Mouse (Mus musculus): Measurements from ENCODE around the gene Gcnt4. TPM values are rescaled to one million over a fixed set of nuclear protein-coding genes. Genes with fewer than 3 reads are reported as not detected.

Gene Gcnt4
- total and polyA plus RNA-seq, 3 experiments, result 0.04 to 0.13 (median 0.11) TPM

- no peak for DNase-seq
- Histone ChIP-seq H3K79me2 (replicated peaks; ENCODE audit: control insufficient read depth, insufficient read depth, low read length) (no peaks in the 10 kb centered on the region), H3K36me3 (ENCODE audit: control insufficient read depth, insufficient read depth, low read length) (no peaks in the 10 kb centered on the region), H3K4me1 (ENCODE audit: control insufficient read depth, insufficient read depth, low read length) (no peaks in the 10 kb centered on the region), H3K27ac (no peak overlapping the region), H3K27me3 (ENCODE audit: control insufficient read depth, insufficient read depth, low read length) (no peaks in the 10 kb centered on the region), H3K9ac (ENCODE audit: low read depth, low read length) (no peak overlapping the region), H3K4me3 (no peak overlapping the region)
- WGBS, result 72% methylated on average over 2 of the region's 2 CpGs
- intact Hi-C loops (cut with DNase I), result no loop called here
- TF ChIP-seq CTCF (IDR thresholded peaks at IDR 0.05) (no peak), EP300 (IDR thresholded peaks at IDR 0.05; ENCODE audit: insufficient read depth, low read depth, low read length) (no peak), POLR2A (IDR thresholded peaks at IDR 0.05; ENCODE audit: insufficient read depth, low read depth, low read length) (no peak)
Measured at GRCm38 (mm10) chr13:96967822-96968221, 43.3 kb downstream of the Gcnt4 start.

- Histone ChIP-seq H3K4me1 (ENCODE audit: control insufficient read depth, insufficient read depth, low read length) (no peaks in the 10 kb centered on the region), H3K9ac (ENCODE audit: low read depth, low read length) (no peak overlapping the region), H3K27ac (no peak overlapping the region), H3K79me2 (replicated peaks; ENCODE audit: control insufficient read depth, insufficient read depth, low read length) (no peaks in the 10 kb centered on the region), H3K36me3 (ENCODE audit: control insufficient read depth, insufficient read depth, low read length) (no peaks in the 10 kb centered on the region), H3K4me3 (no peak overlapping the region), H3K27me3 (ENCODE audit: control insufficient read depth, insufficient read depth, low read length) (no peaks in the 10 kb centered on the region)
- TF ChIP-seq EP300 (IDR thresholded peaks at IDR 0.05; ENCODE audit: insufficient read depth, low read depth, low read length) (no peak), POLR2A (IDR thresholded peaks at IDR 0.05; ENCODE audit: insufficient read depth, low read depth, low read length) (no peak), CTCF (IDR thresholded peaks at IDR 0.05) (no peak)
- no peak for DNase-seq
- 85% methylated on average over 4 of the region's 4 CpGs for WGBS
- intact Hi-C loops (cut with DNase I), result no loop called here
Measured at GRCm38 (mm10) chr13:96971076-96971475, 46.6 kb downstream of the Gcnt4 start.

DNA sequence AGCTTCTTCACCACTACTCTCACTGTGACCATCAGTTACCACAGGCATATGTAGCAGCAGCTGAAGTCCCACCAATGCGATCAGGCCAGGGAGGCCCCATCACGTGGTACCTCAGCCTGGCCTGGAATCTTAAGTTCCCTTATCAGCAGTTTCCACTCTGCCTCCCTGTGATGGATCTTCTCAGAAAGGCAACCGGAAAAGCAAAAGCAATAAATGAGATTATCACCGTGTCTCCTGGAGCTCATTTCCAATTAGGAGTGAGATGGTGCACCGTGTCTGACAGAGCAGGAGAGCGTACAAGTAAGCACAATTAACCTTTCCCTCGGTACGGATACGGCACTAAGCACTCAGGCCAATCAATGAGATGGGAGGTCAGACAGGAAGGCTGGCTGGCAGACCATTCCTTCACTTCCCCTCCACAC is 47.4 kb downstream of the Gcnt4 start:
- Histone ChIP-seq H3K27me3 (ENCODE audit: control insufficient read depth, insufficient read depth, low read length) (no peaks in the 10 kb centered on the region), H3K4me1 (ENCODE audit: control insufficient read depth, insufficient read depth, low read length) (no peaks in the 10 kb centered on the region), H3K4me3 (no peak overlapping the region), H3K9ac (ENCODE audit: low read depth, low read length) (no peak overlapping the region), H3K36me3 (ENCODE audit: control insufficient read depth, insufficient read depth, low read length) (no peaks in the 10 kb centered on the region), H3K79me2 (replicated peaks; ENCODE audit: control insufficient read depth, insufficient read depth, low read length) (no peaks in the 10 kb centered on the region), H3K27ac (no peak overlapping the region)
- WGBS, result 17% methylated on average over 9 of the region's 9 CpGs
- TF ChIP-seq EP300 (IDR thresholded peaks at IDR 0.05; ENCODE audit: insufficient read depth, low read depth, low read length) (no peak), POLR2A (IDR thresholded peaks at IDR 0.05; ENCODE audit: insufficient read depth, low read depth, low read length) (no peak), CTCF (IDR thresholded peaks at IDR 0.05) (no peak)
- no peak for DNase-seq
- intact Hi-C loops (cut with DNase I), result no loop called here

DNA sequence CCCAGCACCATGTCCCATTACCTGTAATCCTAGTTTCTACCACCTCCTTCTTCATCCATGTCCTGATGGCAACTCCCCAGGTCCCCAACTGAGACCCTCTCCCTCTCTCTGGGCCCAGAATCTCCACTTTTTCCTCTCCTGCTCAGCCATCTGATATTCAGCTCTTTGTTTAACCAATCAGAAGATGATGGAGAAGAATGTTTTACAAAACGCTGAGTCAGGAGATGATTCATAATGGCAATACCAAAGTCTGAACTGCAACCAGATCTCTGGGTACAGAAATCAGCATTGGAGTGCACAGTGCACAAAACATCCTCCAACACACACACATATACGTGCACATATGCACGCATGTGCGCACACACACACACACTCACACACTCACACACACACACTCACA is 48.8 kb downstream of the Gcnt4 start:
- Histone ChIP-seq H3K4me3 (no peak overlapping the region), H3K36me3 (ENCODE audit: control insufficient read depth, insufficient read depth, low read length) (no peaks in the 10 kb centered on the region), H3K9ac (ENCODE audit: low read depth, low read length) (no peak overlapping the region), H3K79me2 (replicated peaks; ENCODE audit: control insufficient read depth, insufficient read depth, low read length) (no peaks in the 10 kb centered on the region), H3K4me1 (ENCODE audit: control insufficient read depth, insufficient read depth, low read length) (no peaks in the 10 kb centered on the region), H3K27ac (no peak overlapping the region), H3K27me3 (ENCODE audit: control insufficient read depth, insufficient read depth, low read length) (no peaks in the 10 kb centered on the region)
- TF ChIP-seq CTCF (IDR thresholded peaks at IDR 0.05), result no peak
- no peak for TF ChIP-seq EP300 (IDR thresholded peaks at IDR 0.05; ENCODE audit: insufficient read depth, low read depth, low read length)
- TF ChIP-seq POLR2A (IDR thresholded peaks at IDR 0.05; ENCODE audit: insufficient read depth, low read depth, low read length), result no peak
- no peak for DNase-seq
- intact Hi-C loops (cut with DNase I), result no loop called here
- 93% methylated on average over 4 of the region's 4 CpGs for WGBS

- H3K27ac ChIP-seq, result no peak overlapping the region
- DNase-seq, result no peak
- intact Hi-C loops (cut with DNase I), result no loop called here
- H3K4me3 ChIP-seq, result no peak overlapping the region
- no peaks in the 10 kb centered on the region for H3K4me1 ChIP-seq (ENCODE audit: control insufficient read depth, insufficient read depth, low read length)
- WGBS, result 75% methylated on average over 6 of the region's 6 CpGs
- H3K27me3 ChIP-seq (ENCODE audit: control insufficient read depth, insufficient read depth, low read length), result no peaks in the 10 kb centered on the region
- H3K9ac ChIP-seq (ENCODE audit: low read depth, low read length), result no peak overlapping the region
- H3K36me3 ChIP-seq (ENCODE audit: control insufficient read depth, insufficient read depth, low read length), result no peaks in the 10 kb centered on the region
- no peak for TF ChIP-seq CTCF (IDR thresholded peaks at IDR 0.05)
- no peaks in the 10 kb centered on the region for H3K79me2 ChIP-seq (replicated peaks; ENCODE audit: control insufficient read depth, insufficient read depth, low read length)
Measured at GRCm38 (mm10) chr13:96976986-96977595, 52.6 kb downstream of the Gcnt4 start.

DNA sequence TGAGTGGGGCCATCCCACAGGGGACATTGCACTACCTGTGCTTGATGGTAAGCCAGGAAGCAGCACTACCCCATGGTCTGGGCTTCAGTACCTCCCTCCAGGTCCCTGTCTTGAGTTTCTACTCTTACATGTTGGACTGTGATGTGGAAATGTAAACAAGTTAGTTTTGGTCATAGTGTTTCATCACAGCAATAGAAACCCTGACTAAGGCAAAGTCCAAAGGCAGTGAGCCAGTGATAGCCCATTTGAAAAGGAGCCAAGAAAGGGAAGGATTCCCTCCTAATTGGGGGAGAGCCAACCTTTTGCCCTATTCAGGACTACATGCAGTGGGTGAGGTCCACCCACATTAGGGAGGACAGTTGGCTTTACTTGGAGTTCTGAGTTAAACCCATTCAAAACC is 56.1 kb downstream of the Gcnt4 start:
- Histone ChIP-seq H3K27ac (no peak overlapping the region), H3K4me3 (no peak overlapping the region), H3K36me3 (ENCODE audit: control insufficient read depth, insufficient read depth, low read length) (no peaks in the 10 kb centered on the region), H3K79me2 (replicated peaks; ENCODE audit: control insufficient read depth, insufficient read depth, low read length) (no peaks in the 10 kb centered on the region), H3K4me1 (ENCODE audit: control insufficient read depth, insufficient read depth, low read length) (no peaks in the 10 kb centered on the region), H3K27me3 (ENCODE audit: control insufficient read depth, insufficient read depth, low read length) (no peaks in the 10 kb centered on the region), H3K9ac (ENCODE audit: low read depth, low read length) (no peak overlapping the region)
- TF ChIP-seq EP300 (IDR thresholded peaks at IDR 0.05; ENCODE audit: insufficient read depth, low read depth, low read length), result no peak
- no peak for TF ChIP-seq CTCF (IDR thresholded peaks at IDR 0.05)
- TF ChIP-seq POLR2A (IDR thresholded peaks at IDR 0.05; ENCODE audit: insufficient read depth, low read depth, low read length), result no peak
- no peak for DNase-seq
- intact Hi-C loops (cut with DNase I), result no loop called here
